Mouse (Mus musculus): ENCODE results near the gene Adgrl2. TPM values are rescaled to one million over a fixed set of nuclear protein-coding genes. Genes with fewer than 3 reads are reported as not detected.
A peak's percentile ranks its signal among the peaks of the same experiment; 100 is the strongest.

The Adgrl2 gene
- total RNA-seq, 2 experiments from 2014 or later, result 26.4 to 30.5 TPM

- DNase-seq, result no peak
- intact Hi-C loops (cut with DNase I; ENCODE audit: low total_unique reads), result no loop called here
These were observed 94.8 kb downstream of the Adgrl2 start for GRCm38 (mm10) chr3:148895396-148896109.

DNA sequence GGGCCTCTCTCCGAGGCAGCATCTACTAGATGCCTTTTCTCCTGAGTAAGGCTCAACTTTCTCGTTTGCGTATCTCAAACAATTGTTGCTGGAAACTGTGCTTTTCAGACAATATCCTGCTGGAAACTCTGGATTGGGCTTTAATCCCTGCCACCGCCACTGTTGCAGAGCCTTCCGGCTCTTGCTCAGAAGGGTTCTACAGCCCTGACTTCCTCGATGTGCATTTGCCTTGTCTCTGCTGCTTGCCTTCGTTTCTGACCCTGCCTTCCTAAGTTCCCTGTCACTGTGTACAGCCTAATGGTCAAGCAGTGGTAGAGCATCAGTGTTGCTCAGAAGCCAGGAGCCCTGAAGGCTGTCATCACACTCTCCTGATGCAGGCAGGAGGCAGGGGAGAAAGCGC is 95.5 kb downstream of the Adgrl2 start:
- DNase-seq, result no peak
- intact Hi-C loops (cut with DNase I; ENCODE audit: low total_unique reads), result no loop called here

GRCm38 (mm10) chr3:148887902-148888301 is 102.5 kb downstream of the Adgrl2 start:
- intact Hi-C loops (cut with DNase I; ENCODE audit: low total_unique reads), result no loop called here
- no peak for DNase-seq

- intact Hi-C loops (cut with DNase I; ENCODE audit: low total_unique reads), result no loop called here
- no peak for DNase-seq
These were observed 103.4 kb downstream of the Adgrl2 start for GRCm38 (mm10) chr3:148886956-148887355.

DNA sequence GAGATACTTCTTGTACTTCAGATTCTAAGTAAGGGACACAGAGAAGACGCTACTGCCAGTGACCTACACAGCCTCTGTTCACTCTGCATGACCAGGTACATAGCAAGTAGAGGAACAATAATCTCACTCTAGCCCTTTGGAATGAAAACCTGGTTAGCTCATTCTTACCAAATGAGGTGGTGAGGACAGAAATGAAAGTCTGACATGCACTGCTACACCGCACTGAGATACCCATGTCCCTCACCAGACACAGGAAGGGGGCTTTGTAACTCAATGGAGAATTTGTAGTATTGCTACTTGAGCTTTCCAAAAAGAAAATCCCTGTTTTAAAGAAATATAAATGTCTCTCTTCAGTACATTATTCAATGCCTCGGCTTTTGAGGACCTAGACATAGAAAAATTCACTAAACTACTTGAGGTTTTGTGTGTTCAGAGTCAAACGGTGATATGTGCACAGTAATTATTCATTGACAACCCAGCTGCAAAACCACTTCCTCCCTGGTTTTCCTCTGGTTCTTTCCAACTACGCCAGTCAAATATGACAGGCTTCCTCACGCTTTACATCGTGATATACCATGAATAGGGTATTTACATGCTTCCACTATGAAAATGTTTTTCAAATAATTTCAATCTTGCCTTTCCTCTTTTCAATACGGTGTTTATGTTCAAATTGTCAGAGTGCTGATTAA is 104.2 kb downstream of the Adgrl2 start:
- no peak for DNase-seq
- intact Hi-C loops (cut with DNase I; ENCODE audit: low total_unique reads), result no loop called here

- intact Hi-C loops (cut with DNase I; ENCODE audit: low total_unique reads), result no loop called here
- DNase-seq, result no peak
These were observed 105.2 kb downstream of the Adgrl2 start for GRCm38 (mm10) chr3:148885184-148885583.

DNA sequence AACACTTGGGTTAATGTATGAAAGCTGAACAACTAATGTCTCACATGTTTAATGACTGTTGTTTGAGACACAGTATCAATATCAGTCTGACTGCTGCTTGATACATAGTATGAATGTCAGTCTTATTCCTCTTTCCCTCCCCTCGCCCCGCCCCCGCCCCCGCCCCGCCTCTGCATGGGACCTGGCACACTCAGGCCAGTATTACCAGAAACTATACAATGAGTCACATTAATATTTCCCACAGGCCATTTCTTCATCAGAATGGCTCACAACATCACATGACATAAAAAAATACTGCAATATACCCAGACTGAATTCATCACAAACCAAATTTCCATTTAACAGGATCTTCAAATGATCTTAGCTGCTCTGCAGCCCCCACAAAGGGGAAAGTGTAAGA is 108.9 kb downstream of the Adgrl2 start:
- no peak for DNase-seq
- intact Hi-C loops (cut with DNase I; ENCODE audit: low total_unique reads), result no loop called here

DNA sequence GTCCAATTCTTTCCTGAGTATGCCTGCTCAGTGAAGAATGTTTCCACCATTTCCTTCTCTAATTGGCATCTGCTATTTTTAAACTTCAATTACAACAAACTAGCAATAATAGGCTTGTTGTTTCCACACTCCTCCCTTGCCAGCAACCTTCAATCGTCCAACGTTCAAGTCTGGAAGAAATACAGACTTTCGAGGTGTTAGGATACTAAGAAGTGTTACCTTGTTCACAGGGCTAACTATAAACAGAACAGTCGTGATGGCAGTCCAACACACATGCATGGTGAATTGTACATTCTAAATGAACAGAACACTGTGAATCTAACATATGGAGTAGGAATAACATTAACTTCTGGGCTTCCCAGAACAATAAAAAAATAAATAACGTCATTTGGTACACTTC is 117.8 kb downstream of the Adgrl2 start:
- no peak for DNase-seq
- intact Hi-C loops (cut with DNase I; ENCODE audit: low total_unique reads), result no loop called here

- no peak for DNase-seq
- intact Hi-C loops (cut with DNase I; ENCODE audit: low total_unique reads), result no loop called here
These were observed 118.4 kb downstream of the Adgrl2 start for GRCm38 (mm10) chr3:148871792-148872464.

GRCm38 (mm10) chr3:148867618-148868017 is 122.7 kb downstream of the Adgrl2 start:
- intact Hi-C loops (cut with DNase I; ENCODE audit: low total_unique reads), result no loop called here
- no peak for DNase-seq

GRCm38 (mm10) chr3:148866633-148867032 is 123.7 kb downstream of the Adgrl2 start:
- intact Hi-C loops (cut with DNase I; ENCODE audit: low total_unique reads), result no loop called here
- no peak for DNase-seq

DNA sequence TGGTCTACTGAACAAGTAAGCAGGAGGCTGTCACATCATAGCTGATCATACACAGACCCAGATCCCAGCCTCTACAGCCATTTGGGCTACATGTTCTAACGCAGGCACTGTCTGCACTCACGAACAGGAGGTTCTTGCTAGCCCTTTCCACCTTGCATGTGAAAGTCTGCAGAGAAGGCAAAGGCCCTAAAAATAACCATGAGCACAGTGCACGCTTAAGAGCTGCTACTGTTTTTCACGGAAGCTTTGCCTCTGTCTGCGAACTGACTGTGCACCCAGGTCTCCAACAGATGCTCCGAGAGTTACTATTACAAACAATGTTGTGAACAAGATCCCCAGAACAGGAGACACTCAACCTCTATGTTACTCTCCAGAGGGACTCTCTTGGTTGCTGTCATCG is 124.3 kb downstream of the Adgrl2 start:
- DNase-seq, result no peak
- intact Hi-C loops (cut with DNase I; ENCODE audit: low total_unique reads), result no loop called here

GRCm38 (mm10) chr3:148865234-148865633 is 125.1 kb downstream of the Adgrl2 start:
- DNase-seq, result peak; percentile 14
- intact Hi-C loops (cut with DNase I; ENCODE audit: low total_unique reads), result no loop called here

- DNase-seq, result no peak
- intact Hi-C loops (cut with DNase I; ENCODE audit: low total_unique reads), result no loop called here
These were observed 128.5 kb downstream of the Adgrl2 start for GRCm38 (mm10) chr3:148861860-148862259.

- intact Hi-C loops (cut with DNase I; ENCODE audit: low total_unique reads), result no loop called here
- DNase-seq, result no peak
These were observed 135.9 kb downstream of the Adgrl2 start for GRCm38 (mm10) chr3:148854306-148854910.

DNA sequence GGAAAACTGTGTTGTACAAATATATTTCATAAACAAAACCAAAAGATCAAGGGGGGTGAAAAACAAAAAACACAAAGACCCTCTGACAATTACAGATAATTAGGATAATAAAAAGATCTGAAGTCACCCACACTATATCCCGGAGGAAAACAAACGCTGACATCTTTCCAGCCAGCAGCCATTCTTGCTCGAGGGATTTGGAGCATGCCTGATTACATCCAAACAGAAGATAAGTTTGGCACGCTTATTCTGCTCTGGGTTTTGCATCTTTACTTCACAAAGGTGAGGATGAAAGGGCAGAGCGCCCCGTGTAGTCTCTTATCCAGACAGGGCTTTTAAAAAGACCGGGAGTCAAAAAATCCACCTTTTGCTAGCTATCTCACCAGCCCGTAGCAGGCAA is 137.0 kb downstream of the Adgrl2 start:
- DNase-seq, result no peak
- intact Hi-C loops (cut with DNase I; ENCODE audit: low total_unique reads), result no loop called here

DNA sequence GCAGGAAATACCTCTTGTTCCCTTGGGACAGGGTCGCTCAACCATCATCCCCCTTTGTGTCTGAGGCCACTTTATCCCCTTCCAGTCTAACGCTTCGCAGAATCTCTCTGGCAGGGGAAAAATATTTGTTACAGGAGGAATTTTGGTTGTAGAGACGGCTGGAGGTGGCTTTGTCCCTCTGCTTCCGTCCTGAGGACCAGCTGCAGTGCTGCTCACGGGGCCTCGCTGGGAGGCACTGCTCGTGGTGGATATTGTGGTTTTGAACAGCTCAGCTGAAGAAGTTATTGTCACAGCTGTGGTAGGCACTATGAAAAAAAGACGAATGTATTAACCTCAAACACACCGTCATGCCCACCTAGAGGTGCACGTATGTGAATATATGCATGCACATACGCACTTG is 137.8 kb downstream of the Adgrl2 start:
- intact Hi-C loops (cut with DNase I; ENCODE audit: low total_unique reads), result no loop called here
- no peak for DNase-seq

GRCm38 (mm10) chr3:148850821-148851220 is 139.5 kb downstream of the Adgrl2 start:
- DNase-seq, result no peak
- intact Hi-C loops (cut with DNase I; ENCODE audit: low total_unique reads), result no loop called here

DNA sequence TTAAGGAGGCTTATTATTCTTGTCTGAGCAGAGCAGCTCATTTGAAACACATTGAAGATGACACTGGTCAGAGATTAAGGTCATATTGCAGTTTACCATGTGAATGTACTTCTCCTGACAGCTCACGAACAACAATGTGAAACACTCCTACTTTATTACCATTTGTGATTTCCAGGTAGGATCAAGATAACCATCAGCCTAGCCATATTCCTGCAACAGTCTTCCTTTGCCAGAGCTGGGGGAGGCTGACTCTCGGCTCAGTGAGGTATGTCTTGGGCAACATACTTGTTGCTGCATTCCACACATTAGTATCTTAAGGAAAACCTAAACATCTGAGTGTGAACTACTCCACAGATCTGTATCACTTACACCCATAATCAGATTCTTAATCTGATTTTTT is 142.0 kb downstream of the Adgrl2 start:
- DNase-seq, result no peak
- intact Hi-C loops (cut with DNase I; ENCODE audit: low total_unique reads), result no loop called here

- intact Hi-C loops (cut with DNase I; ENCODE audit: low total_unique reads), result no loop called here
- DNase-seq, result no peak
These were observed 146.2 kb downstream of the Adgrl2 start for GRCm38 (mm10) chr3:148844182-148844581.
